Mouse (Mus musculus): ENCODE results near the gene Pla2g2d. TPM values are rescaled to one million over a fixed set of nuclear protein-coding genes. Genes with fewer than 3 reads are reported as not detected.

Gene Pla2g2d
- not detected in 2 replicates for total RNA-seq (2012; rRNA removed)
- polyA plus RNA-seq (2012; ENCODE audit: insufficient read depth in 1 of 2, insufficient read length in 2 of 2, low read depth in 1 of 2, low replicate concordance in 2 of 2, missing spikeins in 1 of 2) = not detected

DNA sequence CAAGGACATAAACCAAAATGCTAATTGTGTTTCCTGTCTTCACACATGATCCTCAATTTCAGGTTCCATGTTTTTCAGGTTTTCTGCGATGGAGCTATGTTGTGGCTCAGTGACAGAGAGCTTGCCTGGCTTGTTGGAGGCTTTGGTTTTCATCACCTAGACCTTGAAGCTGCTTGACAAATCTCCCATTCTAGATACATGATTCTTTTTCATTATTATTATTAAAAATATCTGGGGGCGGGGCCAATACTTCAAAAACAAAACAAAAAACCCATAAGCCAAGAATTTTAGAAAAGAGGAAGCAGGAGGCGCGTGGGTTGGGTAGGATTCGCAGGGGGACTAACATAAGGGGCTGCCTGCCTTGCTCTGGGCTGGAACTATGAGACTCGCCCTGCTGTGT is at the start of gene Pla2g2d:
Gene Pla2g2d (plus strand): TSS at position 301 of the 400 bp plus-strand sequence.
- Histone ChIP-seq H3K27me3 (ENCODE audit: control insufficient read depth in 1 of 2, insufficient read depth in 2 of 2, low read length in 2 of 2) (no peaks in the 10 kb centered on the region), H3K79me2 (ENCODE audit: control insufficient read depth, insufficient read depth, low read length, poor library complexity) (no peaks in the 10 kb centered on the region), H3K4me3 (ENCODE audit: control insufficient read depth in 1 of 2, insufficient read depth in 1 of 2, low read depth in 2 of 2, low read length in 2 of 2) (no peak within 1 kb of the TSS), H3K27ac (ENCODE audit: control insufficient read depth, low read depth, low read length) (no peak within 1 kb of the TSS), H3K9ac (ENCODE audit: control insufficient read depth, low read depth, low read length, poor library complexity, severe bottlenecking) (no peak within 1 kb of the TSS), H3K36me3 (ENCODE audit: control insufficient read depth in 1 of 2, insufficient read depth in 2 of 2, low read length in 2 of 2) (no peaks in the 10 kb centered on the region), H3K4me1 (ENCODE audit: control insufficient read depth in 1 of 2, insufficient read depth in 2 of 2, low read length in 2 of 2) (no peaks in the 10 kb centered on the region), H3K9me3 (replicated peaks; ENCODE audit: insufficient read depth, low read length) (no peaks in the 10 kb centered on the region)
- no peak for DNase-seq (ENCODE audit: low read depth, low spot score)
- TF ChIP-seq MAZ (IDR thresholded peaks at IDR 0.05; ENCODE audit: low read depth, low read length) (no peak), ZMIZ1 (IDR thresholded peaks at IDR 0.05; ENCODE audit: low read depth, low read length) (no peak), JUND (IDR thresholded peaks at IDR 0.05; ENCODE audit: low read depth, low read length) (no peak), CHD2 (IDR thresholded peaks at IDR 0.05; ENCODE audit: low read length) (no peak), ZKSCAN1 (IDR thresholded peaks at IDR 0.05; ENCODE audit: low read depth, low read length) (no peak)

DNA sequence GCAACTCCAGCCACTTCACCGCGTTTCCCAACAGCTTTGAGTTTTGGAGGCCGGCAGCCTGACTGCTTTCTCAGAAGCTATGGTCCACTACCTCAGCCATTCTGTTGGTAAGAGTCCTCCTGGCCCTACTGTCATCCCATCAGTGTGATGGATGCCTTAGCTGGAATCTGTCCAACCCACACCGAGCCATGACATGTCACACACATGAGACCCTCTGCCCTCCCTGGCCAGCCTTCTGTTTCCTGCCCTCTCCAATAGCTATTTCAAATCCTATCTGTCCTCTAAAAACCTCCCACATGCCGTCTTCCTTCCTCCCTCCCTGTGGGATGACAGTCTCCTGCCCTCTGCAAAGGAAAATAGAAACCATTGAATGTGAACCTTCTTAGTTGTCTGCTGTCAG is 49.8 kb upstream of the Pla2g2d start:
- TF ChIP-seq ZMIZ1 (IDR thresholded peaks at IDR 0.05; ENCODE audit: low read depth, low read length) = no peak
- no peak overlapping the region for H3K9ac ChIP-seq (ENCODE audit: control insufficient read depth, low read depth, low read length, poor library complexity, severe bottlenecking)
- no peaks in the 10 kb centered on the region for H3K36me3 ChIP-seq (ENCODE audit: control insufficient read depth in 1 of 2, insufficient read depth in 2 of 2, low read length in 2 of 2)
- no peaks in the 10 kb centered on the region for H3K27me3 ChIP-seq (ENCODE audit: control insufficient read depth in 1 of 2, insufficient read depth in 2 of 2, low read length in 2 of 2)
- H3K79me2 ChIP-seq (ENCODE audit: control insufficient read depth, insufficient read depth, low read length, poor library complexity) = no peaks in the 10 kb centered on the region
- no peaks in the 10 kb centered on the region for H3K4me1 ChIP-seq (ENCODE audit: control insufficient read depth in 1 of 2, insufficient read depth in 2 of 2, low read length in 2 of 2)
- no peak overlapping the region for H3K27ac ChIP-seq (ENCODE audit: control insufficient read depth, low read depth, low read length)
- H3K4me3 ChIP-seq (ENCODE audit: control insufficient read depth in 1 of 2, insufficient read depth in 1 of 2, low read depth in 2 of 2, low read length in 2 of 2) = no peak overlapping the region
- no peaks in the 10 kb centered on the region for H3K9me3 ChIP-seq (replicated peaks; ENCODE audit: insufficient read depth, low read length)
- DNase-seq (ENCODE audit: low read depth, low spot score) = no peak

DNA sequence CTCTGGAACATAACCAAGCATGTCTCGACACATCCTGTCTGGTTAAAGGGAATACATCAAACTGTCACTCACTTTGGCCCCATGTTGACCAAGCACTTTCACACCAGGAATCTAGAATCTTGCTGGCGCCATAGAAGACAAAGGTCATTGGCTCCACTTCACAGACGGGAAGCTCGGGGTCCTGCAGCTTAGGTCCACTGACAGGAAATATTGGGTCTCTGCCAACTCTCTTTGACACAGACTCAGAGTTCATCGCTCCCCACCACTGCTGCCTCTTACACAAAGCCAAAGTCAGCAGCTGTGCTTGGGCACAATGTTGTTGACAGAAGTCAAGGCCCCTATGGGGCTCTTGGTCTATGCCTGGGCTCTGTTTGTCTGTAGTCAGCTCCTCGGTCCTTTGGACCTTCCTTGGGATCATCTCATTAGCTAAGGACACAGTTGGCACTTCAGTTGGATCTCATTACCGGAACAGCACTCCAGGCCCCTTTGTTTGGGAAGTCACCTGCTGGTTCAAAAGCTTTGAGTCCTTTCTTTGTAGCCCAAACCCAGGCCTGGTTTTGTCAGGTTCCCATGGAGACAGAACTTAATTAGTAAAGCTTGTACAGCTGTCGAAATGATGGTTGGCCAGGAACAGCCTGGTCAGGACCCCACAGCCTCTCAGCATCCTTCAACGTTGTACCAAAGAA is 46.4 kb upstream of the Pla2g2d start:
- Histone ChIP-seq H3K4me1 (ENCODE audit: control insufficient read depth in 1 of 2, insufficient read depth in 2 of 2, low read length in 2 of 2) (no peaks in the 10 kb centered on the region), H3K27me3 (ENCODE audit: control insufficient read depth in 1 of 2, insufficient read depth in 2 of 2, low read length in 2 of 2) (no peaks in the 10 kb centered on the region), H3K27ac (ENCODE audit: control insufficient read depth, low read depth, low read length) (no peak overlapping the region), H3K4me3 (ENCODE audit: control insufficient read depth in 1 of 2, insufficient read depth in 1 of 2, low read depth in 2 of 2, low read length in 2 of 2) (no peak overlapping the region), H3K79me2 (ENCODE audit: control insufficient read depth, insufficient read depth, low read length, poor library complexity) (no peaks in the 10 kb centered on the region), H3K9ac (ENCODE audit: control insufficient read depth, low read depth, low read length, poor library complexity, severe bottlenecking) (no peak overlapping the region), H3K9me3 (replicated peaks; ENCODE audit: insufficient read depth, low read length) (no peaks in the 10 kb centered on the region), H3K36me3 (ENCODE audit: control insufficient read depth in 1 of 2, insufficient read depth in 2 of 2, low read length in 2 of 2) (no peaks in the 10 kb centered on the region)
- TF ChIP-seq USF2 (IDR thresholded peaks at IDR 0.05; ENCODE audit: borderline replicate concordance in 1 of 2, insufficient read depth in 1 of 2, low read depth in 1 of 2, low read length in 2 of 2) (no peak), MAZ (IDR thresholded peaks at IDR 0.05; ENCODE audit: low read depth, low read length) (no peak), MYB (IDR thresholded peaks at IDR 0.05; ENCODE audit: low read depth, low read length) (no peak), POLR2AphosphoS2 (IDR thresholded peaks at IDR 0.05; ENCODE audit: low read length) (no peak), POLR2AphosphoS5 (IDR thresholded peaks at IDR 0.05; ENCODE audit: borderline replicate concordance, low read depth, low read length) (no peak), KAT2A (conservative IDR thresholded peaks at IDR 0.05; ENCODE audit: low read depth, low read length) (no peak), ZNF384 (IDR thresholded peaks at IDR 0.05; ENCODE audit: low read depth, low read length) (no peak), EP300 (IDR thresholded peaks at IDR 0.05; ENCODE audit: low read depth in 1 of 2, low read length in 2 of 2) (no peak), ZKSCAN1 (IDR thresholded peaks at IDR 0.05; ENCODE audit: low read depth, low read length) (no peak)
- DNase-seq (ENCODE audit: low read depth, low spot score) = no peak
